Mouse (Mus musculus) right cerebral cortex, postnatal 25 days (tissue): ENCODE data around the gene B4galnt4.
A peak's percentile ranks its signal among the peaks of the same experiment; 100 is the strongest.

ENCODE experiments used
- DNase-seq: peaks from one replicate; pipeline ENCODE4 v3.0.0; 2022

The B4galnt4 gene

GRCm38 (mm10) chr7:141073782-141074181 is 12.9 kb downstream of the B4galnt4 start:
- no peak for DNase-seq

- no peak for DNase-seq
Measured at GRCm38 (mm10) chr7:141077841-141078240, 16.9 kb downstream of the B4galnt4 start, which contains the start of gene Pkp3. TSS of gene Pkp3 (plus strand) at chr7:141078218.

GRCm38 (mm10) chr7:141078876-141079275 is 18.0 kb downstream of the B4galnt4 start:
- DNase-seq: no peak

- no peak for DNase-seq
Measured at GRCm38 (mm10) chr7:141079481-141080449, 18.9 kb downstream of the B4galnt4 start.

- DNase-seq: no peak
Measured at GRCm38 (mm10) chr7:141087894-141088293, 27.0 kb downstream of the B4galnt4 start.

- no peak for DNase-seq
Measured at GRCm38 (mm10) chr7:141088473-141088872, 27.6 kb downstream of the B4galnt4 start.

- no peak for DNase-seq
Measured at GRCm38 (mm10) chr7:141090228-141090627, 29.3 kb downstream of the B4galnt4 start.

- DNase-seq: peak; percentile 18
Measured at GRCm38 (mm10) chr7:141092051-141092735, 31.3 kb downstream of the B4galnt4 start.

- DNase-seq: no peak
Measured at GRCm38 (mm10) chr7:141093950-141094349, 33.0 kb downstream of the B4galnt4 start.

- DNase-seq: no peak
Measured at GRCm38 (mm10) chr7:141094487-141095205, 33.7 kb downstream of the B4galnt4 start.

- DNase-seq: no peak
Measured at GRCm38 (mm10) chr7:141096021-141096420, 35.1 kb downstream of the B4galnt4 start.

- DNase-seq: no peak
Measured at GRCm38 (mm10) chr7:141096649-141097056, 35.7 kb downstream of the B4galnt4 start.

- DNase-seq: no peak
Measured at GRCm38 (mm10) chr7:141097177-141097576, 36.3 kb downstream of the B4galnt4 start.

GRCm38 (mm10) chr7:141099911-141100691 is 39.2 kb downstream of the B4galnt4 start, which contains the start of gene Sigirr:
TSS of gene Sigirr (minus strand) at chr7:141100572.
- DNase-seq: peak; percentile 45

- no peak for DNase-seq
Measured at GRCm38 (mm10) chr7:141103161-141103560, 42.3 kb downstream of the B4galnt4 start.

GRCm38 (mm10) chr7:141115874-141116273 is 55.0 kb downstream of the B4galnt4 start:
- no peak for DNase-seq

GRCm38 (mm10) chr7:141117636-141118035 is 56.7 kb downstream of the B4galnt4 start, which contains the start of gene Ano9:
TSS of gene Ano9 (minus strand) at chr7:141117806.
- no peak for DNase-seq

GRCm38 (mm10) chr7:141119487-141119886 is 58.6 kb downstream of the B4galnt4 start:
- DNase-seq: no peak

GRCm38 (mm10) chr7:141120605-141121004 is 59.7 kb downstream of the B4galnt4 start:
- no peak for DNase-seq

- DNase-seq: no peak
Measured at GRCm38 (mm10) chr7:141121051-141121531, 60.2 kb downstream of the B4galnt4 start.
